Mouse (Mus musculus) erythroblast, embryonic 14.5 days (primary cell): Measurements from ENCODE around the gene Tgm4.

Experiments
- GATA1 ChIP-seq: IDR thresholded peaks from 2 replicates; pipeline ENCODE4 v1.6.1; 2012; ENCODE audit warnings: low read length, inconsistent platforms, mixed read lengths
- TAL1 ChIP-seq: IDR thresholded peaks from 3 replicates; pipeline ENCODE4 v1.6.1; 2012; ENCODE audit warnings: low read length, inconsistent platforms, mixed read lengths

- no peak for TF ChIP-seq GATA1
- TF ChIP-seq TAL1: no peak
Measured at GRCm38 (mm10) chr9:123099631-123100455, 65.3 kb downstream of the Tgm4 start.
